Mouse (Mus musculus) hematopoietic multipotent progenitor cell, adult 10-12 weeks (in vitro differentiated cells): ENCODE measurements around the gene Armc3. TPM values are rescaled to one million over a fixed set of nuclear protein-coding genes. Genes with fewer than 3 reads are reported as not detected.

Experiments
- polyA plus RNA-seq: library from polyadenylated mRNA; stranded (reverse); fragments of >175 nt; gene quantifications from 2 replicates; pipeline ENCODE4 v1.2.3, GENCODE M21; 2012; ENCODE audit warnings: low replicate concordance

The Armc3 gene
- polyA plus RNA-seq = 0.28 and 0.74 TPM in 2 replicates

GRCm38 (mm10) chr2:19198452-19199365 is at the start of gene Armc3:
Gene Armc3, plus strand, starts transcription at chr2:19199302.

Other genes starting within 250 kb of the Armc3 start
- gene Pip4k2a, start 201.2 kb upstream of the Armc3 start, polyA plus RNA-seq = 49.9 and 79.0 TPM in 2 replicates
- gene 4930426L09Rik, start 201.0 kb upstream of the Armc3 start, polyA plus RNA-seq = 0.69 and 1.1 TPM in 2 replicates
- gene Msrb2, start 172.1 kb downstream of the Armc3 start, polyA plus RNA-seq = 9.6 and 9.9 TPM in 2 replicates
- not detected in 2 replicates for gene Ptf1a, start 246.4 kb downstream of the Armc3 start, polyA plus RNA-seq